In genomic region chr14:103720163-103720562, GRCm38 (mm10) we compare ENCODE assay signal across 7 mouse cellular contexts.
DNase-seq lines count a peak whose midpoint lies in the region; ATAC-seq and TF ChIP-seq lines count a peak whose summit lies in the region.

No protein-coding gene starts in this region.

- 79% methylated on average over 7 of the region's 7 CpGs for WGBS in lung, embryonic 14.5 days
- 58% methylated on average over 7 of the region's 7 CpGs for WGBS in hindbrain, embryonic 12.5 days
- WGBS in liver, postnatal 0 days (ENCODE audit: insufficient replicate concordance) = 53% methylated on average over 5 of the region's 7 CpGs
- 83% methylated on average over 7 of the region's 7 CpGs for WGBS in stomach, embryonic 16.5 days

- H3K36me3 ChIP-seq in lung, embryonic 14.5 days (ENCODE audit: insufficient read depth) = no peaks in the 10 kb centered on the region
- 0 out of 2 replicates have a peak, but pooled peaks cover 3% of the 10 kb centered on the region for H3K36me3 ChIP-seq in hindbrain, embryonic 12.5 days
- no peaks in the 10 kb centered on the region for H3K36me3 ChIP-seq in liver, postnatal 0 days (replicated peaks; ENCODE audit: insufficient read depth, low read length)
- H3K36me3 ChIP-seq in stomach, embryonic 16.5 days (ENCODE audit: control insufficient read depth, insufficient read depth, low read length) = no peaks in the 10 kb centered on the region

- TF ChIP-seq CTCF in lung, embryonic 14.5 days (IDR thresholded peaks at IDR 0.05; ENCODE audit: low read depth) = no peak
- TF ChIP-seq CTCF in liver, postnatal 0 days (IDR thresholded peaks at IDR 0.05; ENCODE audit: low read depth) = no peak

- DNase-seq in lung, embryonic 14.5 days = no peak
- no peak for DNase-seq in lung, postnatal 14 days
- DNase-seq in liver, postnatal 0 days = no peak
- DNase-seq in ovary, postnatal 10 days (ENCODE audit: low spot score) = no peak
- DNase-seq in lung, postnatal 10 days = no peak

- H3K4me3 ChIP-seq in lung, embryonic 14.5 days (ENCODE audit: low read depth, low read length) = no peak overlapping the region
- H3K4me3 ChIP-seq in hindbrain, embryonic 12.5 days = no peak overlapping the region
- H3K4me3 ChIP-seq in liver, postnatal 0 days (ENCODE audit: low read depth, low read length) = no peak overlapping the region
- H3K4me3 ChIP-seq in stomach, embryonic 16.5 days (replicated peaks; ENCODE audit: low read length) = no peak overlapping the region

- H3K27me3 ChIP-seq in lung, embryonic 14.5 days (ENCODE audit: insufficient read depth, low read length) = no peaks in the 10 kb centered on the region
- no peaks in the 10 kb centered on the region for H3K27me3 ChIP-seq in hindbrain, embryonic 12.5 days
- H3K27me3 ChIP-seq in liver, postnatal 0 days (ENCODE audit: insufficient read depth, low read length) = no peaks in the 10 kb centered on the region
- H3K27me3 ChIP-seq in stomach, embryonic 16.5 days (ENCODE audit: control insufficient read depth, insufficient read depth, low read length) = no peaks in the 10 kb centered on the region

- H3K9me3 ChIP-seq in lung, embryonic 14.5 days (ENCODE audit: low read depth, low read length) = no peaks in the 10 kb centered on the region
- no peaks in the 10 kb centered on the region for H3K9me3 ChIP-seq in hindbrain, embryonic 12.5 days (replicated peaks)
- no peaks in the 10 kb centered on the region for H3K9me3 ChIP-seq in liver, postnatal 0 days (ENCODE audit: low read length)
- H3K9me3 ChIP-seq in stomach, embryonic 16.5 days (replicated peaks; ENCODE audit: control insufficient read depth, low read length) = 0 out of 2 replicates have a peak, but pooled peaks cover 4% of the 10 kb centered on the region

- TF ChIP-seq EP300 in liver, postnatal 0 days (IDR thresholded peaks at IDR 0.05; ENCODE audit: low read depth) = no peak

- peak; percentile 33; the same call in 1 of the 2 replicates for ATAC-seq in lung, embryonic 14.5 days (ENCODE audit: insufficient read depth)
- peak; percentile 62 for ATAC-seq in hindbrain, embryonic 12.5 days (ENCODE audit: low FRiP score)
- peak; percentile 52 for ATAC-seq in liver, postnatal 0 days
- ATAC-seq in stomach, embryonic 16.5 days (ENCODE audit: insufficient read depth, low FRiP score) = no peak

- H3K4me1 ChIP-seq in lung, embryonic 14.5 days (ENCODE audit: insufficient read depth) = no peaks in the 10 kb centered on the region
- H3K4me1 ChIP-seq in hindbrain, embryonic 12.5 days = peaks cover 8% of the 10 kb centered on the region
- H3K4me1 ChIP-seq in liver, postnatal 0 days (ENCODE audit: insufficient read depth) = peaks cover 4% of the 10 kb centered on the region; the same call in 1 of the 2 replicates
- H3K4me1 ChIP-seq in stomach, embryonic 16.5 days (ENCODE audit: control insufficient read depth, insufficient read depth, low read length) = 0 out of 2 replicates have a peak, but pooled peaks cover 6% of the 10 kb centered on the region

- no peak overlapping the region for H3K9ac ChIP-seq in lung, embryonic 14.5 days
- no peak overlapping the region for H3K9ac ChIP-seq in hindbrain, embryonic 12.5 days
- H3K9ac ChIP-seq in liver, postnatal 0 days (replicated peaks) = no peak overlapping the region
- H3K9ac ChIP-seq in stomach, embryonic 16.5 days (ENCODE audit: low read length) = peak overlapping the region; percentile 18; the same call in 1 of the 2 replicates

- H3K27ac ChIP-seq in lung, embryonic 14.5 days (ENCODE audit: low read depth) = no peak overlapping the region
- peak overlapping the region; percentile 3; the same call in 1 of the 2 replicates for H3K27ac ChIP-seq in hindbrain, embryonic 12.5 days
- H3K27ac ChIP-seq in liver, postnatal 0 days (ENCODE audit: low read depth) = no peak overlapping the region
- no peak overlapping the region for H3K27ac ChIP-seq in stomach, embryonic 16.5 days (ENCODE audit: low read length)

- H3K4me2 ChIP-seq in lung, embryonic 14.5 days = no peak overlapping the region
- no peak overlapping the region for H3K4me2 ChIP-seq in hindbrain, embryonic 12.5 days (replicated peaks)
- no peak overlapping the region for H3K4me2 ChIP-seq in liver, postnatal 0 days (ENCODE audit: low read depth, low read length)
- H3K4me2 ChIP-seq in stomach, embryonic 16.5 days (ENCODE audit: low read depth, low read length) = no peak overlapping the region
